Mouse (Mus musculus) retina, postnatal 7 days (tissue): ENCODE measurements around the gene Dnaaf2.
A peak's percentile ranks its signal among the peaks of the same experiment; 100 is the strongest.

Experiments
- DNase-seq: peaks from one replicate; pipeline ENCODE4 v3.0.0-alpha.2; 2012; ENCODE audit warnings: low read depth, low spot score

The Dnaaf2 gene

DNA sequence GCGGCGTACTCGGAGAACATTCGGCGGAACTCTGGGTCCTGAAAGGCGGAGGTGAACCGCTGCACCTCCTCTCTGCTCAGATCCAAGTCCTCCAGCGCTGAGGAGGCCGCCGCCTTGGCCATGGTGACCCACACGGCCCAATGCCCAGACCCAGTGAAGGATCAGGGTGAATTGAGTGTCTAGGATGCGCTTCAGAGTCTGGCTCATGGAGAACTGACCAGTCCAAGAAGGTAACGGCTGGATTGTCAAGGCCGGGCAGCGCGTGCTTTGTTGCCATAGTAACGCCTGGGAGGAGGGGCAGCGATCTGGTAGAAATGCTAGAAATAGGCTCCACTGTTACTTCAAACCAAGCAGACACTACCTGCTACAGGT, at the start of gene Dnaaf2:
Gene Dnaaf2 (minus strand): TSS at position 266 of the 372 bp plus-strand sequence.
- peak; percentile 57 for DNase-seq

DNA sequence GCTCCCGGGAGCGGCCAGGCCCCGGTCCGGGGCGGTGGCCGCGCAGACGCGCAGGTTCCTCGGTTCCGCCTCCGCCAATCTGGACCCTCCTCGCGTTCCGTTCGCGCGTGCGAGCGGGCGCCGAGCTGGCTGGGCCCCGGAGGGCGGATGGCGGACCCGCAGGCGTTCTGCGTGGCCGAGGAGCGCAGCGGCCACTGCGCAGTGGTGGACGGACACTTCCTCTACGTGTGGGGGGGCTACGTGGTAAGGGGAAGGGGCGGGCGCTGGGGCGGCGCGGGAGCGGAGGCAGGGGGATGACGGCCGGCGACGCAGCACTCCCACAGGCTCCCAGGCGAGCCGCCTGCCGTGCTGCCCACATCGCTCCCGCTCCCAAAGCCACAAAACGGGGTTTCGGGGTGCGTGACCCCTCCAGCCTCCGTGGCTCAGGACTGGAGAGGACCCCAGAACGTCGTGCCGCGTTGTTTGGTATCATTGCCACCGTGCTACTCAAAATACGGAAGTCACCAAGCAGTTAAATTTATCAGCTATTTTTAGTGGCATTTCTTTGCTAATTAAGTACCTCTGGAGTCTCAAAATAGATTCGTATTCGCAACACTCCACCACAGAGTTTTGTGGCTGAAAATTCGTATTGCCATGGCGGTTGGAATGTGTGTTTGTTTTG, 43.7 kb upstream of the Dnaaf2 start:
- DNase-seq, result peak; percentile 53

DNA sequence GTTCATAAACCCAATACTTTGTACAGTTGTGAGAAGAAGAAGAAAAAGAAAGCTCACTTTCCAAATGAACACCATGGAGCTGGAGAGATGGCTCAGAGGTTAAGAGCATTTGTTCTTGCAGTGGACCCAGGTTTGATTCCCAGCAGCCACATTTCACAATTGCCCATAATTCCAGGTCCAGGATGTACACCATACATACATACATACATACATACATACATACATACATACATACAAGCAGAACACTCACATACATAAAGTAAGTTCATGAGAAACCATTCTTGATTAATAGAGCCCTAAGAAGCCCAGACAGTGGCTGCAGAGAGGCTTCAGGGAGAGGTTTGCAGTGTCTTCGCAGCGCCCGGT, 43.2 kb upstream of the Dnaaf2 start:
- no peak for DNase-seq

DNA sequence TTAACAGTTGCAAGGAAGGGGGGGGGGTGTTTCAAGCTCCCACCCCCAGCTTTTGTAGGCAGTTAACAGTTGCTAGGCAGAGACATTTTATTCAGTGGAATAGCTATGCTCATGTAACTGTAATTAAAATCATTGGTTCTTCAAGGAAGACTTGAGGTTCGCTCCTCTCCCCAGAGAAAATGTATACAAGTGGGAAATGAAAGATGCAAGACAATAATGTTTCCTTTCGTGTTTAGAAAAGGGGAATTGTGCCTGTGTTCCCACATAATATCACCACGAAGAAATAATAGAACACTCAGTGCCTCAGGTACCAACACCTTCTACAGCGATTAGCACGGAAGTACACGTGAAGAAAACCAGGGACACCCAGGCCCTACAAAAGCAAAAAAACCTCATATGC, 42.6 kb upstream of the Dnaaf2 start, which contains the start of gene Klhdc1:
Gene Klhdc1 (plus strand): TSS at position 301 of the 400 bp plus-strand sequence.
- no peak for DNase-seq

DNA sequence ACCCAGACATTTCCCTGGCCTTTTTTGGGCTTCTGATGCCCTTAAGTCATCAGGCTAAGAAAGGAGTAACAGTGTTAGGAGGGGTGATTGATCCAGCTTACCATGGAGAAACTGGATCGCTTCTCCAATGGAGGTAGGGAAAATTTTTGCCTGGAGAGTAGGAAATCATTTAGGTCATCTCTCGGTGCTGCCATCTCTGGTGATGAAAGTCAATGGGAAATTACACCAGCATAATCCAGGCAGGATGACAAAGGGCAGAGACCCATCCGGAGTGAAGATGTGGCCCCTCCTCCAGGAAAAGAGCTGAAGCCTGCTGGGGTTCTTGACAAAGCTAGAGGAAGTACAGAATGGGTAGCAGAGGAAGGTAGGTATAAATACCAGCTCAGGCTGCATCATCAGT, 40.1 kb upstream of the Dnaaf2 start:
- no peak for DNase-seq

DNA sequence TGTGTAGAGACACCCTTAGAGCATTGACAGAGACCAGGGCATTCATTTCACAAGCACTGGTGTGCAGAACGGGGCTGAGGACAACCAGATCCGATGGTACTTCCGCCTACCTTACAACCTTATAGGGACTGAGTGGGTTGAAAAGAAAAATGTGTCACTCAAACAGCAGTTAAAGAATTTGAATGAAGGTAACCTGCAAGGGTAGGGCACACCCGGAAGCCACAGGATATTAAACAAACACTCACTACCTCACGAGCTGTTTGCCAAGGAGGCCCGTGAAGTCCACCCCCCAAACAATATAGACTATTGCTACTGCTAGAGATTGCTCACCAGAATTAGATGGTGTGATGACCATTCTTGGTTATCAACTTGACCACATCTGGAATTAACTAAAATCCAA, 37.6 kb upstream of the Dnaaf2 start:
- no peak for DNase-seq

DNA sequence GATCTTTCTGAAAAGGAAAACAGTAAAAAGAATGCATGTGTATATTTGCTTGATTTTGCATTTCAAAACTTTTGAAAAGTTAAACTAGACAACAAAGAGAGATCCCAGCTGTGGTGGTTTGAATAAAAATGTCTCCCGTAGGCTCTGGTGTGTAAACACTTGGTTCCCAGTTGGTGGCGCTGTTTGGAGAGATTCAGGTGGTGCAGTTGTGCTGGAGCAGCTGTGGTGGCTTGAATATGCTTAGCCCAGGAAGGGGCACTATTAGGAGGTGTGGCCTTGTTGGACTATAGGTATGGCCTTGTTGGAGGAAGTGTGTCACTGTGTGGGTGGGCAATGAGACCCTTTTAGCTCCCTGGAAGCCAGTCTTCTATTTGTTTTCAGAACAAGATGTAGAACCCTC, 31.0 kb upstream of the Dnaaf2 start:
- DNase-seq, result no peak

DNA sequence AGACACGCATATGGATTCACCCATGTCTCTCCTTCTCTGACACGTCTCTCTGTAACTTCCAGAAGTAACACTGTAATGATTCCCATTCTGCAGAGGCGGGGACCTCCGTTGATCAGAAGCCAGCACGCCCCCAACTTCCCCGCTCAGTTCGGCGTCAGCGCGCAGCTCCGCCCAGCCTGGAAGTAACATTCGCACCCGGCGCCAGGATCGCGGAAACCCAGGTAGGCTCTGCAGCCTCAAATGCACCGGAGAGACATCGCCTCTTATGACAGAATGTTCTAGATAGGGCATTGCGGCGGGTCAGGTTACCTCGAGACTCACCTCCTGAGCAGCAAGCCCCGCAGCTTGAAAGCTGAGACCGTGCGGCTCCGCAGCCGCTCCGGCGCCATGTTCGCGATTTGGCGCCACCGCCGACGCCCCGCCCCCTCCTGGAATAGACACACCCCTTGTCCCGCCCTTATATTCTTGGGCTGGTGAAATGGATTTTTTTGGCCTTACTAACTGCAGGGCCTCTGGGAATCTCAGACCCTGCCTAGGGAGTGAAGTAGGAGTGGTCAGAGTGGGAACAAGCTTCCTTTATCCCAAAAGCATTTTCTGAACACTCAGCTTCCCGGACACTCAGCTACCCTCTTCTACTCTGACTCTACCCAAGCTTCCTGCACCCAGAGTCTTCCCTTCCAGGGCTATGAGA, 29.7 kb upstream of the Dnaaf2 start, which contains the start of gene Pole2:
Gene Pole2 (minus strand): TSS at position 420 of the 691 bp plus-strand sequence.
- DNase-seq, result peak; percentile 51

DNA sequence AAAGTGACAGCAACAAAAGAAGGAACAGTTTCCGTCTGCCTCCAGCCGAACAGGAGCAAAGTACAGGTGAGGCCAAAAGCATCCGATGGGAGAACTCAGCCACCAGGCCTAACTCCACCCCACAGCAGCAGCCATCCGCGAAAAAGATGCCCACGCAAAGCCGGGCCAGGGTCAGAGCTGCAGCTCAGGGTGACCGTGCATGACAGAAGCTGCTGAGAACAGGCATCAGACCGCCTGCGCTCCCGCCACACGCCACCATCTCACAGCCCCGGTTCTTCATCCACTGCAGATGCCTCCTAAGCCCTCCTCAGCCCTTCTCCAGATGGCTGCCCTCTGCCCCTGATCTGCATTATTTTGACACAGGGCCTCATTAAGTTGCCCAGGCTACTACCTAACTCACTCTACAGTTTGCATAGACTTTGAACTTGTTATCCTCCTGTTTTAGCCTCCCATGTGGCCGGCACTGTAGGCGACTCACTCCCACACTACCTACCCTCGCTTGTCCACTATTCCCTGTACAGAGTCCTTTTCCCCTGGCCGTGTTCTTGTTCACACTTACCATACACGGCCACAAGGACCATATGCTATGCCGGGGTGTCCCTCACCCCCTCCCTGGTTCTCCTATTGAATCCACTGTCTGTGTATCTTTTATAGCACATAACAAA, 22.5 kb upstream of the Dnaaf2 start:
- DNase-seq, result no peak

DNA sequence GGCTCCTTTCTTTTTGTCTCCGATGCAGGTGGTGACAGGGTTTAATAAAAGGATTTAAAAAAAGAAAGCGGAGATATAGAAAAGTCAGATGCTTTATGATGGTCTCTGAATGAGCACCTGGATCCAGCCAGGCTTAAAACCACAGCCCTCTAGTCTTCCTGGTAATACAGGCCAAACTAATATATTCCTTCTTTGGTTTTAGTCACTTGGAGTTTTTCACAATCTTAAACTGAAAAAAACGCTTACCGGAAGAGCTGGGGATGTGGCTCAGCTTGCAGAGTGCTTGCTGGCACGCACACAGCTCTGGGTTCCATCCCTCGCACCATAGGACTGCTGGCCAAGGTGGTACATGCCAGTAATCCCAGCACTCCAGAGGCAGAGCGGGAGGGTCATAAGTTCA, 18.4 kb upstream of the Dnaaf2 start:
- no peak for DNase-seq

DNA sequence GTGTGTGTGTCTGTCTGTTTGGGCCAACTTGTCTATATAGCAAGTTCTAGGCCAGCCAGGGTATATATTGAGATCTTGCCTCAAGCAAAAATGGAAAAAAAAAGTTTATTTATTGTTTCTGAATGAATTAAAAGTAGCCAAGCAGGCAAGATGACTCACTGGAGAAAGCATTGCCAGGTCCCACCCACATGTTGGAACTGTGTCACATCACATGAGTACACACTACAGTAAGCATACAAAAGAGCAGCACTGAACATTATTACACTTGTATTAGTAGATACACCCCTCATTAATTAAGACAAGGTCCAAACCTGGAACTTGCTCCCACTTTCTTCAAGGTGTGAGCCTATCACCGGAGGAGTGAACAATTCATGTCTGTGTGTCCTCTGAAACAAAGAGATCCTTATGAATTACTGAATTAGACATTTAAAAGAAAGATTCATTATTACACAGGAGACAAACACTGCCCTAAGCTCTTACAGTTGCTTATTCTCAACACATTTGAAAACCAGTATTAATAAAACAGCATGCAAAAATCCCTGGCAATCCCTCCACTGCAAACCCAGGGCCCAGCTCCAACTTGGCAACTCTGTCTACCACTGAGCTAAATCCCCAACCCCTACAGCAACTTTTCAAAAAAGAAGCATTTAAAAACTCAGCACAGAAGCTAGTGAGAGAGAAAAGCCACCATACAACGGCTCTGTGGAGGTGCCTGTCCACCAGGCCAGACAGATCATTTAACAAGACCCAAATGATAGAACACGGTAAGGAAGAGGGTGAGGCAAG, 17.0 kb upstream of the Dnaaf2 start:
- no peak for DNase-seq

DNA sequence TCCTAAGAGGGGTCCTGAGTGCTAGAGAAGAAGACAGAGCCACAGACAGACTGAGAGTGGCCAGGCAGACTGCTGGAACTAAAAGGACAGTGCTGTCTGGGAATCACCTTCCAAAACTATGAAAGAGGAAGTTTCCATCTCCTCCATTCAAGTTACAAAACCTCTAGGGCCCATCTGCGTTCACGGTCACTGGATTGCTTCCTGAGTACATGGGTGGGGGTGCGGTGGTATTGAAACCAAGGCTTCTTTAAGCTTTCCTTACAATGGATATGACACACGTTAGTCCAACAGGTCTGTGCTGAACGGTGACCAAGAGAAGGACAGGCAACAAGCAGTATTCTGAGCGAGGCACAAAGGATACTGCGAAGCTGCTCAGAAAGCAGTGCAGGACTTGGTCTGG, 16.2 kb upstream of the Dnaaf2 start:
- no peak for DNase-seq

DNA sequence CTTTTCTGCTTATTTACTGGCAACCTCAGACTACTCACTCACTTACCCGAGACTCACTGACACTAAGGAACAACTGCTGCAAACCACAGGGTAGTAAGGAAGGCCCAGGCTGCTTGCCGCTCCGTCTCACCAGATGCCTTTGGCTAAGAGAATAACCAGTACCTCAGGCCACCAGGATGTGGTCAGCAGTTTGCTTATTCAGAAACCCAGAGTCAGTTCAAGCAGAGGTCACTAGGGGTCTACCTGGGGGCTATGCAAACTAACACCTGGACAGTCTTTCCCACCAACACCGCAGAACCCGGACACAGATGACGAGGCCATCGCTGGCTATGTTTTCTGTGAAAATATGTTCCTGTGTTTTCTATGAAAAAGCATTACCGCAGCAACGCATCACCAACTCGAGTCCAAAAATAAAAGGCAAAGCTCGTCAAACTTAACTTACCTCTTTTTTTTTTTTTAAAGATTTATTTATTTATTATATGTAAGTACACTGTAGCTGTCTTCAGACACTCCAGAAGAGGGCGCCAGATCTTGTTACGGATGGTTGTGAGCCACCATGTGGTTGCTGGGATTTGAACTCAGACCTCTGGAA, 15.1 kb upstream of the Dnaaf2 start:
- DNase-seq, result no peak

DNA sequence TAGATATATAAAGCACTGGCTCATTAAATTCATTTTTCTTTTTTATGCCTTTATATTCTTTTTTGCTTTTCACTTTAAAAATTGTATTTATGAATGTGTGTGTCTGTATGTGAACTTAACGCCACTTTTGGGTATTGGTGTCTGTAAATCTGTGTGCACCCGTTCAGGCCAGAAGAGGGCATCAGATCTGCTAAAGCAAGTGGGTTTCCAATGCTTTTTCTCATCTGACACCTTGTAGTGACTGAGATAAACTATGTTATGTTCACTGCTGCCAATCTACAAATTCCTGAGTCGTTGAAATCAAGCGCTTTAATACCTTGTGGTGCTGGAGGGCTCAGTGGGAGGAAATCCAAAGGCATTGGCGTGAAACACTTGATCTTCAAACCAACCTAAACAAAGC, 12.8 kb upstream of the Dnaaf2 start:
- DNase-seq, result no peak

DNA sequence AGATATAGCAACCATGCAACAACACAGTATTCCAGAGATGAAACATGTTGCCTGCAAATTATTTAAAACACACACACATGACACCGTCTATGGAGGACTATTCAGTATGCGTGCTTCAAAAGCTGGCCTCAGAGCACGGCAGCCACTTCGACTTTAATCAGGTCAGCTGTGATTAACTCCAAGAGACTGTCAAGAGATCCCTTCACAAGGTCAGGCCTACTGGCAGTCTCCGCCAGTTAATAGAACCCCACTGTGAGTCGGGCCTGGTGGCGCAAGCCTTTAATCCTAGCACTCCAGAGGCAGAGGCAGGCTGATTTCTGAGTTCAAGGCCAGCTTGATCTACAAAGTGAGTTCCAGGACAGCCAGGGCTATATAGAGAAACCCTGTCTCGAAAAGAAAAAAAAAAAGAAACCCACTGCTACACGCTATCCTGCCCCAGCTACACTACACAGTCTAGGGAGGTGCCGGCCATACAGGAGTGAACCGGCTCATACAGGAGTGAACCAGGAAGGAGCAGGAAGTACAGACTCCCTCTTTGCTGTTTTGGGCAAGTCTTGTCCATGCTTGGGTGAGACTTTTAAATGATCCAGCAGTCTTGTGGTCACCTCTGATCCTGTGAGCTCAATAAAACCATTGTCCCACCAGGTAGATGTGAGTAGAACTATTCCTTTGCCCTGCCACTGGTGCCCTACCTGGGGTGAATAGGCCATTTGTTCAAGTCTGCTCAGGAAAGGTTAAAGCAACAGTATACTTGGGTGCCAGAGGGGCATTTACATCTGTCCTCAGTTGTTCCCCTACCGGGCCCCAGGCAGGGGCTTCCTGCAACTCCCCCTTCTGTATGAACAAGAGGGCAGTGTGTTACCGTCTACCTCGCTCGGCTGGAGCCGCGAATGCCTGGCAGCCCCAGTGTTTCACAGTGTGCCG, 12.1 kb upstream of the Dnaaf2 start:
- no peak for DNase-seq

DNA sequence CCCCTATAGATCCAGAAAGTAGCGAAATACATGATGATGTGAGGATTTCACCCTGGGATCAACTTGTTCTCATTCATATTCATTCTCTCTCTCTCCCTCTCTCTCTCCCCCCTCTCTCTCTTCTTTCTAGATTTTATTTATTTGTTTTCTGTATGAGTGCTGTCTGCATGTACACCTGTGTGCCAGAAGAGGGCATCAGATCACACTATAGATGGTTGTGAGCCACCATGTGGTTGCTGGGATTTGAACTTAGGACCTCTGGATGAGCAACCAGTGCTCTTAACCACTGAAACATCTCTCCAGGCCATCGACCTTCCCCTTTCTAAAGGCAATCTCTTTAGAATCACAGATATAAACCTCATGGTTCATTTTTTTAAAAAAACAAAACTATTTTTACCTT, 10.3 kb upstream of the Dnaaf2 start:
- no peak for DNase-seq

DNA sequence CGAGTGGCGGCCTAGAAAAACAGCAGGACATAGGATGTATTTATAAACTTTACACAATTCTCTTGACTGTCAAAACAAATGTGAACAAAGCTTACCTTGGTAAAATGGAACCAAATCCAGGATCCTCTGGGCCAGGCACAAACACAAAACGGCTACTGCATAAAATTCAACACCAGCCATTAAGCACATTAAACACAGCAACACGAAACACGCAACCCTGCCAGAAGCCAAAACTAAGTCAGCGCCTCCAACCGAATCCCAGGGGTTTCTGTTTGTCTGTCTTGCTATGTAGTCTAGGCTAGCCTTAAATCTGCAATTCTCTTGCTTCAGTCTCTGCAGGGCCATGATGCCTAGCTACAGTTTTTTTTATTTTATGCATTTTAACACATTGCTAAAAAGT, 9.7 kb upstream of the Dnaaf2 start:
- DNase-seq, result no peak

DNA sequence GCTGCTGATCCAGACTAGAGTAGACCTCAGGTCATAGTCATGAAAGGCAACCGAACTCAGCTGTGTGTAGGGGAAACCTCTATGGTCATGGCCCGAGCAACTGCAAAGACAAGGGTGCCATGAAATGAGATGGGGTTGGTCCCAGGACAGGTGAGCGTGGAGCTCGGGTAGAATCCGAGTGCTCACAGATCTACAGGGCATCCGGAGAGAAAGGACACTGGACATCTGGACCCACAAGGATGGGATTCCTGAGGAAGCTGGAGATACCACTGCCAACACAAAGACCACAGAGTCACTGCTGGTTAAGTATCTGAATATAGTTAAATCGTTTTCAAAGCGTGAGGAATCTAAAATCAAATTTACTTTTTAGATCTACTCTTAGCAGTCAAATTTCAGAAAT, 9.2 kb upstream of the Dnaaf2 start:
- DNase-seq, result no peak

DNA sequence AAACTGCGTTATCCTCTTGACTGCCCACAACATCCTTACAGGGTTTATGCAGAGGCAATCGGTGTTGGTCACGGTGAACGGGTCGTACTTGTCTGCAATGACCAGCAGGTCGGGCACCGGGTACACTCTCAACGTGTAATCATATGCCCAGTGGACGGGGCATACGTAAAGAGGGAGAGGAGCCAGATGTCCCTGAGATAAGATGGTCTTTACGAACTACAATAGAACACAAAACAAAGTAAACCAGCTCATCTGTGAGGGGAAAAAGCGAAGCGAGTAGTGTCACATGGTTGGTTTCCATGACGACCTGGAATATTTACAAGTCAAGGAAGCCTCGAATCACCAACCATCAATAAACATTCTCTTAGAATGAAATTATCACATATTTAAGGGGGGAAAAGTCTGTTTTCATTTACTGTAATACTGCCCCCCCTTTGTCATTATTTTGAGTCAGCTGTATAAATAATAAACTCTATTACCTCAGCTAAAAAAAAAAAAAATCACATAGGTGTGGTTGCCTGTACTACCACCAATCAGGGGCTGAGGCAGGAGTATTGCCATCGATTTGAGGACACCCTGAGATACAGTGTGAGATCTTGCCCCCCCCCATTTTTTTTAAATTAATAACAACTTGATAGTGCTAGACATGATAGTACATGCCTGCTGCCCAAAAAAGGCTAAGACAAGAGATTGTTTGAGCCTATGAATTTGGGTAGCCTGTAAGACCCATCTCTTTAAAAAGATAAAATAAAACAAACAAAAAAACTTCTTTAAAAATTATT, 6.0 kb upstream of the Dnaaf2 start, which contains the start of gene Gm49384:
Gene Gm49384 (minus strand): TSS at position 216 of the 782 bp plus-strand sequence.
- no peak for DNase-seq

DNA sequence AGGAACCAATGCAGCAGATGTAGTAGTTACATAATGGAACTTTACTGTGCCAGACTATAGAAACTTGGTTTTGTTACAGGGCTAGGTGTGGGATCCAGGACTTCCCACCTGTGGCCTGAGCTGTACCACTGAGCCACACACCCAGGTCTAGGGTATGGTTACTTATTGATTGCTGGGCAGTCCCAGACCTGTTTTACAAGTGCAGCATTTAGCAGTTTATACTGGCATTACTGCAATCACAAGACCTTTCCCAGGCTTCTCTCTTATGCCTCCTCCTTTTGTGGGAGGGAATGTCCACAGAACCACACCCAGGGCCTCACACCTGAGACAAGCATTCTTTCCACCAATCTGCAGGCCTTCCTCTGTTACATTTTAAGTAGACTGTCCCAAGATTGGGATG, 756 bp upstream of the Dnaaf2 start:
- no peak for DNase-seq
